Mouse (Mus musculus) lung, embryonic 16.5 days (tissue): ENCODE results near the gene Shpk. TPM values are rescaled to one million over a fixed set of nuclear protein-coding genes. Genes with fewer than 3 reads are reported as not detected.

Experiments used
- ATAC-seq: fragments of 200-750 bp; cut with Nextera tagmentation; 2 replicates; pipeline ENCODE4 v1.8.0; 2017; ENCODE audit warnings: low read depth, mild to moderate bottlenecking, moderate library complexity
- H3K27ac ChIP-seq: fragments of 300-500 bp; sonication (generic); 2 replicates; pipeline ENCODE4 v1.5.1; 2014; ENCODE audit warnings: mild to moderate bottlenecking, control low read depth, low read length
- H3K27me3 ChIP-seq: fragments of 300-500 bp; sonication (generic); 2 replicates; pipeline ENCODE4 v1.6.1; 2014; ENCODE audit warnings: low read depth, low read length, mixed read lengths; ENCODE audit not compliant: control insufficient read depth, insufficient read depth
- H3K36me3 ChIP-seq: fragments of 300-500 bp; sonication (generic); 2 replicates; pipeline ENCODE4 v1.6.1; 2014; ENCODE audit warnings: low read length; ENCODE audit not compliant: control insufficient read depth, insufficient read depth
- H3K4me1 ChIP-seq: fragments of 300-500 bp; sonication (generic); replicated peaks from 2 replicates; pipeline ENCODE4 v1.6.1; 2014; ENCODE audit warnings: low read length, mixed read lengths; ENCODE audit not compliant: control insufficient read depth, insufficient read depth
- H3K4me2 ChIP-seq: fragments of 300-500 bp; sonication (generic); 2 replicates; pipeline ENCODE4 v1.6.1; 2014; ENCODE audit warnings: low read depth, low read length, control low read depth
- H3K4me3 ChIP-seq: fragments of 300-500 bp; sonication (generic); 2 replicates; pipeline ENCODE4 v1.5.1; 2014; ENCODE audit warnings: mild to moderate bottlenecking, low read length, control low read depth
- H3K9ac ChIP-seq: fragments of 300-500 bp; sonication (generic); 2 replicates; pipeline ENCODE4 v1.6.1; 2014; ENCODE audit warnings: low read length, control low read depth
- H3K9me3 ChIP-seq: fragments of 300-500 bp; sonication (generic); 2 replicates; pipeline ENCODE4 v1.6.1; 2016; ENCODE audit warnings: low read length; ENCODE audit not compliant: control insufficient read depth
- WGBS: fragments of 180-500 bp; shearing (Covaris S2); extraction: QIAGEN DNeasy Blood & Tissue Kit; methylation state at CpG from one replicate; pipeline ENCODE4 v1.1.7; 2014; 5-methylcytosine and 5-hydroxymethylcytosine counted together
- polyA plus RNA-seq: library from polyadenylated mRNA; unstranded; fragments of >200 nt; fragmentation: Nextera tagmentation; extraction: Ambion mirVana; gene quantifications from 2 replicates; pipeline ENCODE4 v1.2.1, GENCODE M21; 2015

The Shpk gene
- polyA plus RNA-seq, 1 experiment from 2014 or later = 1.6 TPM

DNA sequence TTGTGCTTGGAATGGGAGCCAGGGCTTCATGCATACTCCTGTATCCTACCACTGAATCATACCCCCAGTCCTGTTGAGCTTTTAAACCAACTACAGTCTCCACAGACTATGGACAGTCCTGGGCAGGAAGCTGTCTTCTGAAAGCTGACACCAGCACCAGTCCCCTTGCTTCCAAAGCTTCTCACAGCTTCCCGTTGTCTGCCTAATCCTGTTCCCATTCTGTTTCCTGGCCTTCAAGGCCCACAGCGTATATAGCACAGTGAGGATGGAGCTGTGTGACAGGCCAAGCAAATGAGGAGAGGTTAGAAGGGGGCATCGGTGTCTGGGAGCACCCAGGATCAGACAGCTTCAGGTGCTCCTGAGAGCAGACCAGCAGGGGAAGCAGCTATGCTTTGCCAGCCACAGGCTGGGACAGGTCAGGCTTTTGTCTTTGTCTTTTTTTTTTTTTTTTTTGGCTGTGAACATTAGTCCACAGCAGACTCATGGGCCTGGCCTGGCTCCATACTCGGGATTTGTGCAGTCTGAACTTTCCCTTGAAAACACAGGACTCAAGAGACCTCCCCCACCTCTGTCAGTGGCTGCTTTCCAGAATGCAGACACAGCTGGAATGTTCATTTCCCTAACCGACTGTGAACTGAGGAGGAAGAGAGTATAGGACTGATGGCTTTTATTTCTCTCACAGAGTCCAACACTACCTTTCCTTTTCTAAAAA, 36.9 kb downstream of the Shpk start:
- WGBS = 17% methylated on average over 5 of the region's 5 CpGs
- no peak overlapping the region for H3K4me3 ChIP-seq
- peaks cover 12% of the 10 kb centered on the region; the same call in 1 of the 2 replicates for H3K4me1 ChIP-seq
- no peak overlapping the region for H3K4me2 ChIP-seq
- peak; percentile 84 for ATAC-seq
- H3K36me3 ChIP-seq = no peaks in the 10 kb centered on the region
- no peaks in the 10 kb centered on the region for H3K27me3 ChIP-seq
- no peak overlapping the region for H3K9ac ChIP-seq
- H3K27ac ChIP-seq = no peak overlapping the region
- H3K9me3 ChIP-seq = no peaks in the 10 kb centered on the region

DNA sequence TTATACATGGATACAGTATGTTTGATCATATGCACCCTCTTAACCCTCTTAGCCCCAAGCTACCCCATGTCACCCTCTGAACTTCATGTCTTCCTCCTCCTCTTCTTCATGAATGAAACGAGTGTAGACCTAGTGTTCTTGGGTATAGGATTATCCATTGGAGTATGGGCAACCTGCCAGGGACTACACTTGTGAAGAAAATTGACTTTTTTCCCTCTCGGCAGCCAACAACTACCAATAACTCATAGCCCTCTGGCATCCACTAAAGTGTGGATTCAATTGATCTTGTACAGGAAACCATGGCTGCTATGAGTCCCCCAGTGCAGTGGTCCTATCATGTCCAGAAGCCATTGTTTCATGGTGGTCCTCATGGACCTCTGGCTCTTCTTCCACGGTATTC, 37.5 kb downstream of the Shpk start:
- Histone ChIP-seq H3K9ac (no peak overlapping the region), H3K4me1 (peaks cover 12% of the 10 kb centered on the region; the same call in 1 of the 2 replicates), H3K36me3 (no peaks in the 10 kb centered on the region), H3K4me3 (no peak overlapping the region), H3K4me2 (no peak overlapping the region), H3K27ac (no peak overlapping the region), H3K27me3 (no peaks in the 10 kb centered on the region), H3K9me3 (no peaks in the 10 kb centered on the region)
- ATAC-seq = peak; percentile 11; the same call in 1 of the 2 replicates
- WGBS = 39% methylated on average over 3 of the region's 3 CpGs

DNA sequence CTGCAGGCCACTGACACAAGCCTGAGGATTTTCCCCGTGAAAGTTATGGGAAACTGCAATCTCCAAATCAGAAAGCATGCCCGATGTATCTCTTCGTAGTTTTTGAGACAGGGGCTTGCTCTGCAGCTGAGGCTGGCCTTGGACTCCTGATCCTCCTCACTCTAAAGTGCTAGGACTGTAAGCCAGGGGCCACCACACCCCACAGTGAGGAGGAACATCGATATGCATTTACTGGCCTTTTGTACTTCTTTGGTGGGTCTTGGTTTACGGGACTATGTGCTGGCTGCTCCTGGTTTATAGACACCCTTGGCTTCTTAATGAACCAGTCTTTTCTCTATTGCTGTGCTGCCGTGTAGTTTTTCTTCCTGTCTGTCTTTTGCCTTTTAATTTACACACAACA, 42.9 kb downstream of the Shpk start:
- Histone ChIP-seq H3K36me3 (no peaks in the 10 kb centered on the region), H3K9me3 (no peaks in the 10 kb centered on the region), H3K4me1 (0 out of 2 replicates have a peak, but pooled peaks cover 2% of the 10 kb centered on the region), H3K4me3 (no peak overlapping the region), H3K27ac (no peak overlapping the region), H3K9ac (no peak overlapping the region), H3K27me3 (no peaks in the 10 kb centered on the region), H3K4me2 (no peak overlapping the region)
- WGBS = 74% methylated on average over 6 of the region's 6 CpGs
- no peak for ATAC-seq

GRCm38 (mm10) chr11:73242777-73243176, 43.5 kb downstream of the Shpk start:
- ATAC-seq = no peak
- no peaks in the 10 kb centered on the region for H3K27me3 ChIP-seq
- no peaks in the 10 kb centered on the region for H3K9me3 ChIP-seq
- no peak overlapping the region for H3K9ac ChIP-seq
- no peaks in the 10 kb centered on the region for H3K36me3 ChIP-seq
- no peaks in the 10 kb centered on the region for H3K4me1 ChIP-seq
- no peak overlapping the region for H3K4me3 ChIP-seq
- WGBS = 81% methylated on average over 4 of the region's 4 CpGs
- no peak overlapping the region for H3K4me2 ChIP-seq
- no peak overlapping the region for H3K27ac ChIP-seq

DNA sequence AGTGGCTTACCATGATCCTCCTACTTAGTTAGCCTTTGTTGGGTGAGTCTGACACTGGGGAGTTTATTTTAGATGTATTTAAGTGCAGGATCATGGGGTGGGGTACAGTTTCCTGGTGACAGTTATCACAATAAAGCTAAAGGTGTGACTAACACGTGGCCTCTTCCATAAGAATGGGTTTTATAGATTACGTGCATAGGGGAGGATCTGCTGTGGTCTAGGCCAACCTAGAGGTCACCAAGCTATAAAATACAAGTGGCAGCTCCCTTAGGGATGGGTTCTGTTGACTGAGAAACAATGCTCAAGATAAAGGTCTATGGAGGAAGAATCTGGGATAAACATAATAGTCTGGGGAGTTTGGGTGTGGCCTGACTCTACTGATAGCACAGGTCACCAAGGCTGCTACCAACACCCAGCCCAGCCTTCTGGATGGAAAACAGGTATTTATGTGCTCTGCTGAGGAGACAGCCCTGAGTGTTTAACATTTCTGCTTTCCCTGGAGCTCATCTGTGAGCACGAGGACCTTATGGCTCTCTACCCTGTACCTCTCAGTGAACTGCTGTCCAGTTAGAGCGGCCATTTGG, 58.2 kb downstream of the Shpk start:
- WGBS = 66% methylated on average over 4 of the region's 4 CpGs
- ATAC-seq = no peak
- Histone ChIP-seq H3K9ac (no peak overlapping the region), H3K27me3 (no peaks in the 10 kb centered on the region), H3K4me1 (no peaks in the 10 kb centered on the region), H3K9me3 (no peaks in the 10 kb centered on the region), H3K36me3 (no peaks in the 10 kb centered on the region), H3K4me2 (no peak overlapping the region), H3K27ac (no peak overlapping the region), H3K4me3 (no peak overlapping the region)

GRCm38 (mm10) chr11:73258664-73259063, 59.4 kb downstream of the Shpk start:
- Histone ChIP-seq H3K9ac (no peak overlapping the region), H3K27me3 (no peaks in the 10 kb centered on the region), H3K4me1 (no peaks in the 10 kb centered on the region), H3K36me3 (no peaks in the 10 kb centered on the region), H3K27ac (no peak overlapping the region), H3K4me2 (no peak overlapping the region), H3K4me3 (no peak overlapping the region), H3K9me3 (no peaks in the 10 kb centered on the region)
- no peak for ATAC-seq

DNA sequence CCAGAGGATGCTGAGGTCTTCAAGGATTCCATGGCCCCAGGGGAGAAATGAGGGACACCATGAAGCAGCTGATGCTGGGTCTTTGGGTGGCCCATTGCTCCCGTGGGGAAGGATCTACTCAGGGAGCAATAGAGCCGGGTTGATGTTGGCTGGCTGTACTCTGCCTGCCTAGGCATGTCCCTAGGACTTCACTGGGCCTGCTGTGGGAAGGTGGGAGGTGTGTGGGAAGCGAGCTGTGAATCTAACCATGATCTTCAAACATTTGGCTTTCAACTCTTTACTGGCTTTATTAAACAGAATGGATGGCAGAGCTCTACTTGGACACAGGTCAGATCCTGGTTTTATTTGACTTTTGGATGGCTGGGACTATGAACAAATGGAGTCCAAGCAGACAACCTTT, 61.2 kb downstream of the Shpk start:
- Histone ChIP-seq H3K27me3 (no peaks in the 10 kb centered on the region), H3K4me1 (no peaks in the 10 kb centered on the region), H3K4me2 (no peak overlapping the region), H3K4me3 (no peak overlapping the region), H3K9me3 (no peaks in the 10 kb centered on the region), H3K27ac (no peak overlapping the region), H3K36me3 (no peaks in the 10 kb centered on the region), H3K9ac (no peak overlapping the region)
- 57% methylated on average over 3 of the region's 3 CpGs for WGBS
- ATAC-seq = no peak

- 51% methylated on average over 1 of the region's 1 CpGs for WGBS
- Histone ChIP-seq H3K9me3 (no peaks in the 10 kb centered on the region), H3K9ac (no peak overlapping the region), H3K27me3 (no peaks in the 10 kb centered on the region), H3K4me3 (no peak overlapping the region), H3K36me3 (no peaks in the 10 kb centered on the region), H3K27ac (no peak overlapping the region), H3K4me1 (no peaks in the 10 kb centered on the region), H3K4me2 (no peak overlapping the region)
- no peak for ATAC-seq
Observed at GRCm38 (mm10) chr11:73261385-73261784, 62.1 kb downstream of the Shpk start.

- no peaks in the 10 kb centered on the region for H3K4me1 ChIP-seq
- ATAC-seq = no peak
- WGBS = 71% methylated on average over 7 of the region's 7 CpGs
Observed at GRCm38 (mm10) chr11:73267267-73267666, 68.0 kb downstream of the Shpk start, which contains the start of gene Trpv3. Gene Trpv3 (plus strand): TSS chr11:73267388.

More at GRCm38 (mm10) chr11:73267267-73267666, 68.0 kb downstream of the Shpk start, which contains the start of gene Trpv3:
- Histone ChIP-seq H3K27ac (no peak within 1 kb of the TSS), H3K4me3 (no peak within 1 kb of the TSS), H3K4me2 (no peak within 1 kb of the TSS), H3K27me3 (no peaks in the 10 kb centered on the region), H3K36me3 (no peaks in the 10 kb centered on the region), H3K9me3 (no peaks in the 10 kb centered on the region), H3K9ac (no peak within 1 kb of the TSS)
